Mouse (Mus musculus): ENCODE measurements around the gene Zfp784.

The Zfp784 gene

GRCm38 (mm10) chr7:5057804-5058203 is 19.6 kb upstream of the Zfp784 start:
- DNase-seq (ENCODE audit: low spot score in 2 of 2): peak in 1 of 2 experiments; percentile 58

- no peak for DNase-seq (ENCODE audit: low spot score in 2 of 2)
These were observed 19.1 kb upstream of the Zfp784 start for GRCm38 (mm10) chr7:5057381-5057780.

- DNase-seq (ENCODE audit: low spot score in 2 of 2): no peak
These were observed 18.5 kb upstream of the Zfp784 start for GRCm38 (mm10) chr7:5056651-5057263.

- DNase-seq (ENCODE audit: low spot score in 2 of 2): no peak
These were observed 15.4 kb upstream of the Zfp784 start for GRCm38 (mm10) chr7:5053456-5054179.

- DNase-seq (ENCODE audit: low spot score in 2 of 2): no peak
These were observed 14.7 kb upstream of the Zfp784 start for GRCm38 (mm10) chr7:5052931-5053343.

GRCm38 (mm10) chr7:5052438-5052837 is 14.2 kb upstream of the Zfp784 start:
- DNase-seq (ENCODE audit: low spot score in 2 of 2): no peak

GRCm38 (mm10) chr7:5051193-5052192 is 13.2 kb upstream of the Zfp784 start, which contains the start of gene Zfp580:
TSS of gene Zfp580 (plus strand) at chr7:5051538.
- peak; percentile 52 to 67 for DNase-seq (ENCODE audit: low spot score in 2 of 2)

- DNase-seq (ENCODE audit: low spot score in 2 of 2): no peak
These were observed 9.1 kb upstream of the Zfp784 start for GRCm38 (mm10) chr7:5047313-5047712.

GRCm38 (mm10) chr7:5046112-5046511 is 7.9 kb upstream of the Zfp784 start:
- DNase-seq (ENCODE audit: low spot score in 2 of 2): no peak

GRCm38 (mm10) chr7:5044981-5045380 is 6.7 kb upstream of the Zfp784 start:
- DNase-seq (ENCODE audit: low spot score in 2 of 2): no peak

GRCm38 (mm10) chr7:5038940-5039339 is 694 bp upstream of the Zfp784 start:
- peak in 1 of 2 experiments; percentile 20 for DNase-seq (ENCODE audit: low spot score in 2 of 2)

- DNase-seq (ENCODE audit: low spot score in 2 of 2): no peak
These were observed 779 bp downstream of the Zfp784 start for GRCm38 (mm10) chr7:5037467-5037866.

- no peak for DNase-seq (ENCODE audit: low spot score in 2 of 2)
These were observed 1.2 kb downstream of the Zfp784 start for GRCm38 (mm10) chr7:5037026-5037425.

GRCm38 (mm10) chr7:5036136-5036535 is 2.1 kb downstream of the Zfp784 start:
- no peak for DNase-seq (ENCODE audit: low spot score in 2 of 2)

GRCm38 (mm10) chr7:5035628-5036027 is 2.6 kb downstream of the Zfp784 start:
- DNase-seq (ENCODE audit: low spot score in 2 of 2): no peak

GRCm38 (mm10) chr7:5033818-5034217 is 4.4 kb downstream of the Zfp784 start, which contains the start of gene 4632433K11Rik:
TSS of gene 4632433K11Rik (plus strand) at chr7:5034118.
- no peak for DNase-seq (ENCODE audit: low spot score in 2 of 2)

- no peak for DNase-seq (ENCODE audit: low spot score in 2 of 2)
These were observed 6.8 kb downstream of the Zfp784 start for GRCm38 (mm10) chr7:5031496-5031895.

- no peak for DNase-seq (ENCODE audit: low spot score in 2 of 2)
These were observed 7.5 kb downstream of the Zfp784 start for GRCm38 (mm10) chr7:5030554-5031275.

- no peak for DNase-seq (ENCODE audit: low spot score in 2 of 2)
These were observed 8.3 kb downstream of the Zfp784 start for GRCm38 (mm10) chr7:5029946-5030345.

- no peak for DNase-seq (ENCODE audit: low spot score in 2 of 2)
These were observed 8.7 kb downstream of the Zfp784 start for GRCm38 (mm10) chr7:5029543-5029942.

GRCm38 (mm10) chr7:5021197-5021596 is 17.0 kb downstream of the Zfp784 start:
- no peak for DNase-seq (ENCODE audit: low spot score in 2 of 2)

All from spleen, postnatal 10 days (tissue).